Mouse (Mus musculus): ENCODE results near the gene Dnm3. TPM values are rescaled to one million over a fixed set of nuclear protein-coding genes. Genes with fewer than 3 reads are reported as not detected.

Gene Dnm3
- polyA plus RNA-seq, 1 experiment from 2014 or later, result 6.9 TPM

DNA sequence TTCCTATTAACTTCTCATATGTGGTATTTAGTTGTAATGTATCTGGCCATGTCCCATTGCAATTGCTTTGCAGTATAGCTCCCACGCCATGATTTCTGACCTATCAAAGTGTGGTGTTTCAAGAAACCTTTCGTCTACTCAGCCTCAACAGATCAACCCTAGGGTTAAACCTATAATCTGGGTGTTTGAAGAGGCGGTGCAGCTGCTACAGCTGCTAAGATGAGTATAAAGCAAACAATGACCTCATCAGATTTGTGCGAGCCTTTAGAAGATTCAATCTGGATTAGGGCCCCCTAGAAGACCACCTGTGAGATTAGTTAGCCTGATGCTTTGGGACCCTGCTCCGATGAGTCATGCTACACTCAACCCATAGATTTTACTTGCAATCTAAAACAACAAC is 321.0 kb downstream of the Dnm3 start:
- Histone ChIP-seq H3K9me3 (ENCODE audit: control insufficient read depth, low read length) (no peaks in the 10 kb centered on the region), H3K4me1 (replicated peaks; ENCODE audit: control insufficient read depth, insufficient read depth, low read length) (0 out of 2 replicates have a peak, but pooled peaks cover 4% of the 10 kb centered on the region), H3K27ac (ENCODE audit: low read depth) (no peak overlapping the region), H3K4me2 (ENCODE audit: low read length) (no peak overlapping the region), H3K36me3 (ENCODE audit: control insufficient read depth, insufficient read depth, low read length) (no peaks in the 10 kb centered on the region), H3K27me3 (replicated peaks; ENCODE audit: control insufficient read depth, insufficient read depth, low read length) (no peaks in the 10 kb centered on the region), H3K4me3 (ENCODE audit: low read depth, low read length) (no peak overlapping the region), H3K9ac (ENCODE audit: low read length) (no peak overlapping the region)
- DNase-seq (ENCODE audit: low spot score) (no peak), ATAC-seq (replicated peaks; ENCODE audit: low FRiP score, low TSS enrichment, low read depth) (no peak)
- WGBS, result 59% methylated on average over 5 of the region's 5 CpGs

DNA sequence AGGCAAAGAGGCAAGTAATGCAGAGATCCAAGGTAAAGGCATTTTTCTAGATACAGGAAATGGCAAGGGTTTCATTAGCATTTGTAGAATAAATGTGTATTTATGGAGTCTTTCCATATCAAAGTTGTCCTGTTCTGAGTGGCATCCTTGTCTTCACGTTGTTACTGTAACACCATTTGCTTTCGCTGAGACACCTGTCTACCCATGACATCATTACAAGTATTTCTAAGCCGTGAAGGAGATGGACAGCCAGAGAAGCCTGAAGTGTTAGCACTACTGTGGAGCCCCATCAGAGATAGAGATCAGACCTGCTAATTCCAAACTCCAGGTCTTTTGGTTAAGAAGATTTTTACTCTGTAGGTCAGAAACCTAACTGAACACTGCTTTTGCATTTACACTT is 322.3 kb downstream of the Dnm3 start:
- no peaks in the 10 kb centered on the region for H3K9me3 ChIP-seq (ENCODE audit: control insufficient read depth, low read length)
- DNase-seq (ENCODE audit: low spot score) (no peak), ATAC-seq (replicated peaks; ENCODE audit: low FRiP score, low TSS enrichment, low read depth) (no peak)
- H3K27me3 ChIP-seq (replicated peaks; ENCODE audit: control insufficient read depth, insufficient read depth, low read length), result no peaks in the 10 kb centered on the region
- WGBS, result 84% methylated on average over 3 of the region's 3 CpGs
- H3K27ac ChIP-seq (ENCODE audit: low read depth), result no peak overlapping the region
- no peak overlapping the region for H3K4me2 ChIP-seq (ENCODE audit: low read length)
- no peak overlapping the region for H3K4me3 ChIP-seq (ENCODE audit: low read depth, low read length)
- H3K4me1 ChIP-seq (replicated peaks; ENCODE audit: control insufficient read depth, insufficient read depth, low read length), result 0 out of 2 replicates have a peak, but pooled peaks cover 4% of the 10 kb centered on the region
- H3K9ac ChIP-seq (ENCODE audit: low read length), result no peak overlapping the region
- no peaks in the 10 kb centered on the region for H3K36me3 ChIP-seq (ENCODE audit: control insufficient read depth, insufficient read depth, low read length)

DNA sequence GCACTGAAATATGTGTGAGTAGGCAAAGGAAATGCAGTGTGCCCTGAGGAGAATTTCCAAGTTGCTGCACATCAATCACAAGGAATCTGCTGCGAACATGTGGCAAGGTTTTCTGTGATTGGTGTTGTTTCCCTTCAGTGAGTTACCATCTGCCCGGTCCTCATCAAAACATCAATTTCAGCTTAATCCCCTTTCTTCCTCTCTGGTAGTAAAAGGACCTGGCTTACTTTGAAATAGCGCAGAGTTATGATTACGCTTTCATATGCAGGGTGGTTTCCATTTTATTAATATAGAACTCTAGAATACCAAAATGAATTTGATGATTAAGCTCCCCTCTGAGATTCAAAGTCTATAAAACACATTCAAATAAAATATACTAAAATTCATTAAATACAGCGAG is 324.7 kb downstream of the Dnm3 start:
- H3K27me3 ChIP-seq (replicated peaks; ENCODE audit: control insufficient read depth, insufficient read depth, low read length), result no peaks in the 10 kb centered on the region
- H3K4me3 ChIP-seq (ENCODE audit: low read depth, low read length), result no peak overlapping the region
- WGBS, result 68% methylated on average over 5 of the region's 5 CpGs
- no peaks in the 10 kb centered on the region for H3K9me3 ChIP-seq (ENCODE audit: control insufficient read depth, low read length)
- no peak overlapping the region for H3K4me2 ChIP-seq (ENCODE audit: low read length)
- H3K9ac ChIP-seq (ENCODE audit: low read length), result no peak overlapping the region
- no peak for DNase-seq (ENCODE audit: low spot score)
- no peak for ATAC-seq (replicated peaks; ENCODE audit: low FRiP score, low TSS enrichment, low read depth)
- no peak overlapping the region for H3K27ac ChIP-seq (ENCODE audit: low read depth)
- H3K4me1 ChIP-seq (replicated peaks; ENCODE audit: control insufficient read depth, insufficient read depth, low read length), result 0 out of 2 replicates have a peak, but pooled peaks cover 4% of the 10 kb centered on the region
- no peaks in the 10 kb centered on the region for H3K36me3 ChIP-seq (ENCODE audit: control insufficient read depth, insufficient read depth, low read length)

DNA sequence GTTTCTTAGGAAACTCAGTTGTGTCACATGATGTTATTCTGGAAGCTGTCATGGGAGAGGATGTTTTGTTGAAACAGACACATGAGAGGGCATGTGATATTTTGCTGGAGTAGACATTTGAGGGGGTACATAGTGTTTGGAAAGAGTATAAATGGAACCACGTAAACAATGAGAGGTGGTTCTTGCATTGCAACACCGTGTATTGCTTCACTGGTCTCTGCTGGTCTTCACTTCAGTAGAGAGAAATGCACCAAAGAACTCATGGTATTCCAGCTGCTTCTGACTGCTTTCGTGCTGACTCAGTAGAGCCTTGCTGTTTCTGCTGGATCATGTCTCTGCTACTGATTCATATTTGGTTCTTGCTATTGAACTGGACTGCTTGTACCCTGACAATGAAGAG is 328.1 kb downstream of the Dnm3 start:
- H3K27me3 ChIP-seq (replicated peaks; ENCODE audit: control insufficient read depth, insufficient read depth, low read length), result no peaks in the 10 kb centered on the region
- H3K9ac ChIP-seq (ENCODE audit: low read length), result no peak overlapping the region
- H3K27ac ChIP-seq (ENCODE audit: low read depth), result no peak overlapping the region
- H3K9me3 ChIP-seq (ENCODE audit: control insufficient read depth, low read length), result no peaks in the 10 kb centered on the region
- H3K4me3 ChIP-seq (ENCODE audit: low read depth, low read length), result no peak overlapping the region
- WGBS, result 74% methylated on average over 3 of the region's 3 CpGs
- ATAC-seq (replicated peaks; ENCODE audit: low FRiP score, low TSS enrichment, low read depth) (no peak), DNase-seq (ENCODE audit: low spot score) (no peak)
- H3K36me3 ChIP-seq (ENCODE audit: control insufficient read depth, insufficient read depth, low read length), result no peaks in the 10 kb centered on the region
- peaks cover 7% of the 10 kb centered on the region for H3K4me1 ChIP-seq (replicated peaks; ENCODE audit: control insufficient read depth, insufficient read depth, low read length)
- no peak overlapping the region for H3K4me2 ChIP-seq (ENCODE audit: low read length)

DNA sequence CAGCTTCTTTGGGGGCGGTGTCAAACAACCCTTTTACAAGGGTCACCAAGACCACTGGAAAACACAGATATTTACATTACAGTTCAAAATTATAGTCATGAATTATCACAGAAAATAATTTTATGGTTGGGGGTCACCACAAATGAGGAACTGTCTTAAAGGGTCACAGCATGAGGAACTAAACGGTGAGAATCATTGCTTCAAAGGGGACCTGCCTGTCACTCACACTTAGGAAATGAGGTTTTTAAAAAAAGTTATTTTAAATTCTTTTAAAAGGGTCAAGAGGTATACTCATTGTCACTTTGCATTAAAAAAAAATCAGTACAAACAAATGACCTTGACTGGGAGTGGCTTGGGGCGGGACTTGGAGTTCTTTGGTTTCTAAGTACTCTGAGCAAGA is 330.3 kb downstream of the Dnm3 start:
- Histone ChIP-seq H3K27ac (ENCODE audit: low read depth) (no peak overlapping the region), H3K4me1 (replicated peaks; ENCODE audit: control insufficient read depth, insufficient read depth, low read length) (peaks cover 13% of the 10 kb centered on the region), H3K27me3 (replicated peaks; ENCODE audit: control insufficient read depth, insufficient read depth, low read length) (no peaks in the 10 kb centered on the region), H3K9me3 (ENCODE audit: control insufficient read depth, low read length) (no peaks in the 10 kb centered on the region), H3K36me3 (ENCODE audit: control insufficient read depth, insufficient read depth, low read length) (no peaks in the 10 kb centered on the region), H3K9ac (ENCODE audit: low read length) (no peak overlapping the region), H3K4me2 (ENCODE audit: low read length) (no peak overlapping the region), H3K4me3 (ENCODE audit: low read depth, low read length) (no peak overlapping the region)
- 92% methylated on average over 3 of the region's 3 CpGs for WGBS
- DNase-seq (ENCODE audit: low spot score), result no peak
- no peak for ATAC-seq (replicated peaks; ENCODE audit: low FRiP score, low TSS enrichment, low read depth)

DNA sequence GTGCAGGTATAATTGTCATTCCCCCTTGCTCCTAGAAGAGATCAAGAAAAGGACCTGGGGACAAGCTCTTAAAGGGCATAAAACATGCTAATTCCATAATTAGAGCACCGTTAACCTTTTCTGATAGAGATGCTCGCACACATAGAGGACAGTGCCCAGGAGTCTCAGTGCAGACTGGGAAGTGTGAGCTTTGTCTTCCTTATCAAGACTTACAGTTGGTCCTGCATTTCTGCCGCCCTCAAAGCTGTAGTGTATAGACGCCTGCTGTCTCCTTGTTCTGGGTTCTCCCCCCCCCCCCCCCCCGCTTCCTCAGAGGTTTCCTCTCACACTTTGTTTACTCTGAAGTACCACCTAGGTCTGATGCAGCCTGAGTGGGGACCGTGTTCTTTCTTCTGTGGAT is 332.1 kb downstream of the Dnm3 start:
- Histone ChIP-seq H3K36me3 (ENCODE audit: control insufficient read depth, insufficient read depth, low read length) (no peaks in the 10 kb centered on the region), H3K9ac (ENCODE audit: low read length) (no peak overlapping the region), H3K9me3 (ENCODE audit: control insufficient read depth, low read length) (no peaks in the 10 kb centered on the region), H3K4me3 (ENCODE audit: low read depth, low read length) (no peak overlapping the region), H3K27me3 (replicated peaks; ENCODE audit: control insufficient read depth, insufficient read depth, low read length) (no peaks in the 10 kb centered on the region), H3K4me1 (replicated peaks; ENCODE audit: control insufficient read depth, insufficient read depth, low read length) (peaks cover 13% of the 10 kb centered on the region), H3K27ac (ENCODE audit: low read depth) (no peak overlapping the region), H3K4me2 (ENCODE audit: low read length) (no peak overlapping the region)
- no peak for DNase-seq (ENCODE audit: low spot score)
- no peak for ATAC-seq (replicated peaks; ENCODE audit: low FRiP score, low TSS enrichment, low read depth)
- 51% methylated on average over 5 of the region's 6 CpGs for WGBS

DNA sequence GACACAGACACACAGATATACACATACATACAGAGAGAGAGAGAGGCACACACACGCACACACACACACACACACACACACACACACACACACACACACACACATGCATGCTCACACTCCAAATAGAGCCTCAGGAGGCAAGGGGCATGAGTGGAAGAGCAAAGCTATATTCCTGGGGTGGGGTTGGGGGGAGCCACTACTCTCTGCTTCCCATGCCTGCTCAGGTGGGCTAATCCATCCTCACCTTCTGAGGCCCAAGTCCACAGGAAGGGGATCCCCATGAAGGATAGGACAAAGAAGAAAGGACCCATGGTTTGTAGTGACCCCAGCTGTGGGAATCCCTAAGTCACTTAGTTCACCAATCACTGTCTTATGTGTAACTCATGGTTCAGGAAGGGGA is 332.8 kb downstream of the Dnm3 start:
- WGBS, result 60% methylated on average over 1 of the region's 1 CpGs
- DNase-seq (ENCODE audit: low spot score) (no peak), ATAC-seq (replicated peaks; ENCODE audit: low FRiP score, low TSS enrichment, low read depth) (no peak)
- 0 out of 2 replicates have a peak overlapping the region, but pooled peaks have one; percentile 20 for H3K4me2 ChIP-seq (ENCODE audit: low read length)
- no peaks in the 10 kb centered on the region for H3K27me3 ChIP-seq (replicated peaks; ENCODE audit: control insufficient read depth, insufficient read depth, low read length)
- no peak overlapping the region for H3K4me3 ChIP-seq (ENCODE audit: low read depth, low read length)
- H3K9ac ChIP-seq (ENCODE audit: low read length), result no peak overlapping the region
- no peaks in the 10 kb centered on the region for H3K36me3 ChIP-seq (ENCODE audit: control insufficient read depth, insufficient read depth, low read length)
- peak overlapping the region; percentile 89 for H3K27ac ChIP-seq (ENCODE audit: low read depth)
- peaks cover 13% of the 10 kb centered on the region for H3K4me1 ChIP-seq (replicated peaks; ENCODE audit: control insufficient read depth, insufficient read depth, low read length)
- no peaks in the 10 kb centered on the region for H3K9me3 ChIP-seq (ENCODE audit: control insufficient read depth, low read length)

DNA sequence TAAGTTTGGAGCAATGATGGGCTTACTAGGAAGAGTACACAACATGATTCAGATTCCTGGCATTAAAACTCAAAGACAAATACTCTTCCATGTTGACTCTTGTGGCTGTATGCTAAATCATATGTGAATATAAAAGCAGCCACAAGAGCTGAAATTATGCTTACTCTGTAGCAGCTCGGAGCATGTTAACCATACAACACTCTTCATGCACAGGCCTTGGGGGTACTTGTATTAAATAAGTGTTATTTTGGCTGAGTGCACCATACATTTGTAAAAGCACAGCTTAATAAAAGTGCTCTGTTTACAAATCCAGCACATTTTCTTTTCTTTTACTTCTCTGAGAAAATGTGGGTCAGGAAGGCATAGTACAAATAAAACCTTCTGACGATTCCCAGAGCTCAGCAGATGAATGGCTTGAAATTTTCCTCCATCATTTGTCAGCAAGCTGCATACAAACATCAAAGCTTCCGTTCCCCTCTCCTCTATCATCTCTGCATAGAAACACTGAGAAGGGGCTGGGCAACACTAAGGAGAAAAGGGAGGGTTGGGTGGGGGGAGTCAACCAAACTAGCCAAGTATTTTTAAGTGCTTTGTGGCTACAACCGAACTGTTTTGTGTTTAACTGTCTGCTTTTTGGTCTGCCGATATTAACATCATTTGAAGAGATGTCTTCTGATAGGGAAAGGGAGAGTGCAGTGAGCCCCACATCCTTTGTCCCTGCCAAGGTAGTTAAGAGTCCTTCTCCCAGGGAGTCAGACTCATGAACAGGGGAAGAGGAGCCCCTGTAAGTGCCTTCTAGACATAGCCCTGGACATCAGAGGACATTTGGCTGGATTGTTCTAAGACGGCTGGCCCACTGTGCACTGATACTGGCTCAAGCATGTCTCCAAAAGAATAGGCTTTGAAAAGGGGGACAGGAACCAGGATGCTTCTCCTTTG is 333.6 kb downstream of the Dnm3 start:
- H3K36me3 ChIP-seq (ENCODE audit: control insufficient read depth, insufficient read depth, low read length), result no peaks in the 10 kb centered on the region
- no peaks in the 10 kb centered on the region for H3K9me3 ChIP-seq (ENCODE audit: control insufficient read depth, low read length)
- no peak overlapping the region for H3K9ac ChIP-seq (ENCODE audit: low read length)
- ATAC-seq (replicated peaks; ENCODE audit: low FRiP score, low TSS enrichment, low read depth), result peak; percentile 79
- DNase-seq (ENCODE audit: low spot score), result peak; percentile 58
- 0 out of 2 replicates have a peak overlapping the region, but pooled peaks have one; percentile 20 for H3K4me2 ChIP-seq (ENCODE audit: low read length)
- 32% methylated on average over 6 of the region's 6 CpGs for WGBS
- H3K4me1 ChIP-seq (replicated peaks; ENCODE audit: control insufficient read depth, insufficient read depth, low read length), result peaks cover 13% of the 10 kb centered on the region
- no peak overlapping the region for H3K4me3 ChIP-seq (ENCODE audit: low read depth, low read length)
- peak overlapping the region; percentile 89 for H3K27ac ChIP-seq (ENCODE audit: low read depth)
- no peaks in the 10 kb centered on the region for H3K27me3 ChIP-seq (replicated peaks; ENCODE audit: control insufficient read depth, insufficient read depth, low read length)

DNA sequence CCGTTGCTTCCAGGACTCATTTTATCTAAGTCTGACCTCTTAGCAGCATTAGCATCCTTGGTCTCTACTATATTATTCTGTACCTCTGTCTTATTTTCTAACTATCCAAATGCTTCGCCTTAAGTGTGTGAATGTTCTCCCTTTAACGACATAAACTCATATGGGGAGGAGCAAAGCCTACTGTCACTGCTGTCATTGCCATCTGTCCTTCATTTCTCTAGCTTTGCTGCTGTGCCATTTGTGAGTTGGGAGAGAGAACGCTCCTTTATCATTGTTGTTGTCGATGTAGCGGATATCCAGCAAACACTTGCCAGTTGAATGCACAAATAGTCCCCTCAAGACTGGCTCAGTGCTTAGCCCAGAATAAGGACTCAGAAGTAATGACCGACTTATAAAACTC is 335.5 kb downstream of the Dnm3 start:
- DNase-seq (ENCODE audit: low spot score) (no peak), ATAC-seq (replicated peaks; ENCODE audit: low FRiP score, low TSS enrichment, low read depth) (no peak)
- Histone ChIP-seq H3K4me3 (ENCODE audit: low read depth, low read length) (no peak overlapping the region), H3K27ac (ENCODE audit: low read depth) (no peak overlapping the region), H3K9me3 (ENCODE audit: control insufficient read depth, low read length) (no peaks in the 10 kb centered on the region), H3K36me3 (ENCODE audit: control insufficient read depth, insufficient read depth, low read length) (no peaks in the 10 kb centered on the region), H3K4me2 (ENCODE audit: low read length) (no peak overlapping the region), H3K9ac (ENCODE audit: low read length) (no peak overlapping the region), H3K27me3 (replicated peaks; ENCODE audit: control insufficient read depth, insufficient read depth, low read length) (no peaks in the 10 kb centered on the region), H3K4me1 (replicated peaks; ENCODE audit: control insufficient read depth, insufficient read depth, low read length) (peaks cover 13% of the 10 kb centered on the region)
- WGBS, result 90% methylated on average over 7 of the region's 7 CpGs
